Mouse (Mus musculus) intestine, embryonic 14.5 days (tissue): ENCODE measurements around the gene Unc79. TPM values are rescaled to one million over a fixed set of nuclear protein-coding genes. Genes with fewer than 3 reads are reported as not detected.
A peak's percentile ranks its signal among the peaks of the same experiment; 100 is the strongest.

Experiments used
- ATAC-seq: fragments of 200-750 bp; cut with Nextera tagmentation; replicated peaks from 2 replicates; pipeline ENCODE4 v1.8.0; 2017; ENCODE audit warnings: low read depth, moderate number of reproducible peaks, moderate TSS enrichment, moderate library complexity; ENCODE audit not compliant: low FRiP score, low TSS enrichment
- DNase-seq: peaks from one replicate; pipeline ENCODE4 v3.0.0-alpha.2; 2018; ENCODE audit warnings: low spot score
- H3K27ac ChIP-seq: fragments of 300-500 bp; sonication (generic); 2 replicates; pipeline ENCODE4 v1.5.1; 2014; ENCODE audit warnings: low read depth, mild to moderate bottlenecking, control low read depth
- H3K27me3 ChIP-seq: fragments of 300-500 bp; sonication (generic); replicated peaks from 2 replicates; pipeline ENCODE4 v1.6.1; 2014; ENCODE audit warnings: low read length, control low read depth; ENCODE audit not compliant: control insufficient read depth, insufficient read depth
- H3K36me3 ChIP-seq: fragments of 300-500 bp; sonication (generic); 2 replicates; pipeline ENCODE4 v1.6.1; 2014; ENCODE audit warnings: low read length, control low read depth; ENCODE audit not compliant: control insufficient read depth, insufficient read depth
- H3K4me1 ChIP-seq: fragments of 300-500 bp; sonication (generic); replicated peaks from 2 replicates; pipeline ENCODE4 v1.6.1; 2014; ENCODE audit warnings: low read length, control low read depth, mixed read lengths; ENCODE audit not compliant: control insufficient read depth, insufficient read depth
- H3K4me2 ChIP-seq: fragments of 300-500 bp; sonication (generic); 2 replicates; pipeline ENCODE4 v1.6.1; 2014; ENCODE audit warnings: low read length
- H3K4me3 ChIP-seq: fragments of 300-500 bp; sonication (generic); 2 replicates; pipeline ENCODE4 v1.5.1; 2014; ENCODE audit warnings: low read depth, low read length, control low read depth, mixed read lengths
- H3K9ac ChIP-seq: fragments of 300-500 bp; sonication (generic); 2 replicates; pipeline ENCODE4 v1.6.1; 2014; ENCODE audit warnings: mild to moderate bottlenecking, low read length
- H3K9me3 ChIP-seq: fragments of 300-500 bp; sonication (generic); 2 replicates; pipeline ENCODE4 v1.6.1; 2016; ENCODE audit warnings: low read length, control low read depth; ENCODE audit not compliant: control insufficient read depth
- WGBS: fragments of 180-500 bp; shearing (Covaris S2); extraction: QIAGEN DNeasy Blood & Tissue Kit; methylation state at CpG from one replicate; pipeline ENCODE4 v1.1.7; 2014; 5-methylcytosine and 5-hydroxymethylcytosine counted together
- polyA plus RNA-seq: library from polyadenylated mRNA; unstranded; fragments of >200 nt; fragmentation: Nextera tagmentation; extraction: Ambion mirVana; gene quantifications from 2 replicates; pipeline ENCODE4 v1.2.1, GENCODE M21; 2014

The Unc79 gene
- polyA plus RNA-seq, 1 experiment from 2014 or later = 0.81 TPM

DNA sequence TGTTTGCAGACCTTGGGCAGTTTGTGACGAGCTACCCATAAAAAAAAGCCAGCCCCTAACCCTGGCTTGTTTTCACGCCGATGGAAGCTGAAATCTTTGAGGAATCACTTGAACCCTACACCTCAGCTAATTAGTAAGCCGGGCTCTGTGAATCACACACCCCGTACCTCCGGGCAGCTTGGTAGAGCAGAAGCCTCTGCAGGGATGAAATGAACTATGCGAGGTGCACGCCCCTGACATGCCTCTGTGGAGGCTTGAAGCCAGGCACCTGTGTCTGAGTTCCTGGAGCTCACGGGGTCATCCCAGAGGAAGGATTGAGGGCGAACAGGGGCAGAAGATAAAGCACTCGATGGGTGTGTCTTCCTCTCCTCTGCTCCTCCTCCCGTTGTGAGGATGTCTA, 220.2 kb downstream of the Unc79 start:
- WGBS = 57% methylated on average over 12 of the region's 12 CpGs
- ATAC-seq = no peak
- no peaks in the 10 kb centered on the region for H3K27me3 ChIP-seq
- H3K4me3 ChIP-seq = no peak overlapping the region
- no peak for DNase-seq
- H3K4me1 ChIP-seq = no peaks in the 10 kb centered on the region
- H3K9ac ChIP-seq = no peak overlapping the region
- H3K36me3 ChIP-seq = no peaks in the 10 kb centered on the region
- no peak overlapping the region for H3K4me2 ChIP-seq
- no peak overlapping the region for H3K27ac ChIP-seq
- H3K9me3 ChIP-seq = no peaks in the 10 kb centered on the region

DNA sequence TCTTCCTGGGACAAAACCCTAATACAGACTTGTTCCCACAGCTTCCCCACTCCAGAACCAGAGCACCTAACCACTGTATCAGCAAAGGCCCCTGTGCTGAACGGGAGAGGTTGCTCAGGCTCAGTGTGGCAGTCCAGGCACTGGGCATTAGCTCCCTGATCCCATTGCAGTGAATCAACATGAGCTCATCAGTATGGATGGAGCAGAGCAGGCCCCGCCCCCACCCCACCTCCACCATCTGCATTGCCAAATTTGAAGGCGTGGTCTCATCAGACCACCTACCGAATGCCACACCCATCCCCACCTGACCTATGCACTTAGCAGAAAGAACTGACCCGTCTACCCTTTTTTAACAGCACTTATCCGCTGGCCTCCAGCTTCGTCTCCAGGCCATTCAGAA, 234.4 kb downstream of the Unc79 start:
- Histone ChIP-seq H3K27ac (no peak overlapping the region), H3K4me2 (no peak overlapping the region), H3K9me3 (no peaks in the 10 kb centered on the region), H3K9ac (no peak overlapping the region), H3K4me3 (no peak overlapping the region), H3K36me3 (no peaks in the 10 kb centered on the region), H3K4me1 (no peaks in the 10 kb centered on the region), H3K27me3 (no peaks in the 10 kb centered on the region)
- 20% methylated on average over 7 of the region's 7 CpGs for WGBS
- DNase-seq (no peak), ATAC-seq (no peak)

GRCm38 (mm10) chr12:103187020-103187419, 238.4 kb downstream of the Unc79 start:
- 81% methylated on average over 7 of the region's 7 CpGs for WGBS

DNA sequence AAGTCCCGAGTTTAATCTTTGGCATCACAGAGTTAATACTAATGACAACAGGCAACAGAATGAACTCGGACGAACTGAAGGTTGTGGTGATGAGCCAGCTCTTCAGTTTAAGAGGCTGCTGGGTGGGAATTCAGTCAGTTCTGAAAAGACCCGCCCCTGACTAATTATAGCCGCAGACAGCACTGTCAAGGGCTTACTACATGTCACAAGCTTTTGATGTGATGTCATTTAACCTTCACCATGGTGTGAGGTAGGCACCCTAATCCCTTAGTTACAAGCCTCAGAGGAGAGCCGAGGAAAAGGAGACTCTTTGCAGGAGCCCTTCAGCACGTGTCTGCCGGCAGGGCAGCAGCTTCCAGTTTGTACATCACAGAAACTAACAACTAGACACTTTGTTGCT, 239.6 kb downstream of the Unc79 start:
- 64% methylated on average over 8 of the region's 8 CpGs for WGBS
- Histone ChIP-seq H3K4me1 (no peaks in the 10 kb centered on the region), H3K4me3 (no peak overlapping the region), H3K4me2 (no peak overlapping the region), H3K27me3 (no peaks in the 10 kb centered on the region), H3K36me3 (no peaks in the 10 kb centered on the region), H3K9ac (no peak overlapping the region), H3K27ac (no peak overlapping the region), H3K9me3 (no peaks in the 10 kb centered on the region)
- DNase-seq = no peak
- no peak for ATAC-seq

More at GRCm38 (mm10) chr12:103187020-103187419, 238.4 kb downstream of the Unc79 start:
- H3K4me3 ChIP-seq = no peak overlapping the region
- H3K4me1 ChIP-seq = no peaks in the 10 kb centered on the region
- no peaks in the 10 kb centered on the region for H3K27me3 ChIP-seq
- no peaks in the 10 kb centered on the region for H3K9me3 ChIP-seq
- ATAC-seq = no peak
- no peak overlapping the region for H3K4me2 ChIP-seq
- no peak overlapping the region for H3K27ac ChIP-seq
- no peaks in the 10 kb centered on the region for H3K36me3 ChIP-seq
- no peak overlapping the region for H3K9ac ChIP-seq
- DNase-seq = no peak

GRCm38 (mm10) chr12:103189771-103190170, 241.1 kb downstream of the Unc79 start:
- no peak overlapping the region for H3K27ac ChIP-seq
- H3K27me3 ChIP-seq = no peaks in the 10 kb centered on the region
- no peak overlapping the region for H3K9ac ChIP-seq
- no peak overlapping the region for H3K4me2 ChIP-seq
- H3K4me3 ChIP-seq = no peak overlapping the region
- H3K36me3 ChIP-seq = no peaks in the 10 kb centered on the region
- H3K9me3 ChIP-seq = no peaks in the 10 kb centered on the region
- DNase-seq (no peak), ATAC-seq (no peak)
- 81% methylated on average over 12 of the region's 12 CpGs for WGBS
- no peaks in the 10 kb centered on the region for H3K4me1 ChIP-seq

GRCm38 (mm10) chr12:103192996-103193395, 244.3 kb downstream of the Unc79 start:
- H3K36me3 ChIP-seq = no peaks in the 10 kb centered on the region
- 49% methylated on average over 5 of the region's 5 CpGs for WGBS
- H3K27me3 ChIP-seq = no peaks in the 10 kb centered on the region
- no peak overlapping the region for H3K4me3 ChIP-seq
- ATAC-seq (no peak), DNase-seq (no peak)
- no peaks in the 10 kb centered on the region for H3K4me1 ChIP-seq
- no peak overlapping the region for H3K4me2 ChIP-seq
- no peak overlapping the region for H3K27ac ChIP-seq
- H3K9me3 ChIP-seq = no peaks in the 10 kb centered on the region
- no peak overlapping the region for H3K9ac ChIP-seq

DNA sequence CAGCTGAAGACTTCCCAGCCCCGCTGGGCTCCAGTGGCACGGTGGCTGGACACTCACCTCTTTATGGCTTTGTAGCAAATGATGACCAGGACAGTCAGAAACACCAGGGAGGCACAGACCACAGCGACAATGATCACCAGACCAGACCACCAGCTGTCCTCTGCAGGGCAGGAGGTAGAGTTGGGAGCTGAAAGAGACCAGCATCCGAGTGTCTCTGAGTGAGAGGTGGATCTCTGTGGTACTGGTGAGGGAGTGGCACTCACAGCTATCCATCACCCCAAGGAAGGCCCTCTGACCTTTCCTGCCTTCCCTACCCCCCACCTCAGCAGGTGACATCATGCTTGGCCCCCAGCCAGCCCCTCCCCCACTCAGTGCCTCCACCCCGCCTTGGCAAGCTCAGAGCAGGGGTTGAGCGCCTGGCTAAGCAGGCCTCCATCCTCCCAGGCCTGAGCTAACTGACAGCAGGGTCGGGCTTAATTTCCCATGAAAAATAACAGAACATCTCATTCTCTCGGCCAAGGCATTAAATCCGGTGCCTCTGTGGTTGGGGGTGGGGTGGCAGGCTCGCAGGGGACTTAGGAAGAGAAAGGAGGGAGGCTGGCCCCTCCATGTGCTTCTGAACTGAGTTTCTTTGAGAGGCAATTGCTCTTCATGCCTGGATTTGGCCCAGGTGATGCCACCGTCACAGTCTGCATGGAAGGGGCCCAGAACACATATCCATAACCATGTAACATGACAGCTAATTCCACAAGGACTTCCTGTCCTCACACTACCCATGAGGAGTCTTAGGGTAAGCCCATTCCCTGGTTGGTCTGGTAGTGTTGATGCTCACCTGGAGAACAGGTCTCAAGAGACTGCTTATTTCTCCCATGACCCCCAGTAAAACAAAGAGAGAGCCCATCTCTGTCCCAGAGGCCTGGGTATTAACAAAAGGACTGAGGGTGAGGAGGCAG, 254.2 kb downstream of the Unc79 start:
- Histone ChIP-seq H3K27me3 (no peaks in the 10 kb centered on the region), H3K9ac (no peak overlapping the region), H3K4me1 (peaks cover 8% of the 10 kb centered on the region; the same call in 1 of the 2 replicates), H3K4me3 (no peak overlapping the region), H3K27ac (no peak overlapping the region), H3K36me3 (no peaks in the 10 kb centered on the region), H3K4me2 (no peak overlapping the region), H3K9me3 (no peaks in the 10 kb centered on the region)
- ATAC-seq = peak; percentile 70; the same call in 1 of the 2 replicates
- 22% methylated on average over 11 of the region's 11 CpGs for WGBS
- DNase-seq = peak; percentile 69

GRCm38 (mm10) chr12:103205561-103205960, 256.9 kb downstream of the Unc79 start:
- 72% methylated on average over 7 of the region's 7 CpGs for whole genome bisulfite sequencing
- ATAC-seq (no peak), DNase-seq (no peak)

GRCm38 (mm10) chr12:103209581-103209980, 260.9 kb downstream of the Unc79 start:
- Histone ChIP-seq H3K27me3 (no peaks in the 10 kb centered on the region), H3K4me3 (no peak overlapping the region), H3K9ac (no peak overlapping the region), H3K9me3 (no peaks in the 10 kb centered on the region), H3K36me3 (no peaks in the 10 kb centered on the region), H3K27ac (no peak overlapping the region), H3K4me1 (no peaks in the 10 kb centered on the region; the same call in 1 of the 2 replicates), H3K4me2 (no peak overlapping the region)
- no peak for DNase-seq
- no peak for ATAC-seq
- 89% methylated on average over 7 of the region's 7 CpGs for WGBS

More at GRCm38 (mm10) chr12:103205561-103205960, 256.9 kb downstream of the Unc79 start:
- no peaks in the 10 kb centered on the region for H3K27me3 ChIP-seq
- peaks cover 8% of the 10 kb centered on the region; the same call in 1 of the 2 replicates for H3K4me1 ChIP-seq
- H3K9me3 ChIP-seq = no peaks in the 10 kb centered on the region
- no peaks in the 10 kb centered on the region for H3K36me3 ChIP-seq
- H3K9ac ChIP-seq = no peak overlapping the region
- H3K4me2 ChIP-seq = no peak overlapping the region
- no peak overlapping the region for H3K4me3 ChIP-seq
- H3K27ac ChIP-seq = no peak overlapping the region
